Mouse (Mus musculus): ENCODE data around the gene Smok3c. TPM values are rescaled to one million over a fixed set of nuclear protein-coding genes. Genes with fewer than 3 reads are reported as not detected.
"Not testable (repeated sequence)": the region's sequence is repeated elsewhere in the genome, so short reads cannot be mapped to it uniquely, and the experiment has no call there.

Gene Smok3c
- polyA plus RNA-seq, 1 experiment = 10.4 TPM

GRCm38 (mm10) chr5:138094474-138094873, 41.5 kb downstream of the Smok3c start:
- no peaks in the 10 kb centered on the region for H3K27me3 ChIP-seq (ENCODE audit: control insufficient read depth, insufficient read depth, low read length)
- peaks cover 4% of the 10 kb centered on the region for H3K36me3 ChIP-seq (ENCODE audit: control insufficient read depth, insufficient read depth, low read length)
- H3K4me1 ChIP-seq (ENCODE audit: control insufficient read depth, insufficient read depth, low read length) = no peaks in the 10 kb centered on the region
- H3K4me3 ChIP-seq (ENCODE audit: control insufficient read depth, low read depth, low read length) = no peak overlapping the region
- H3K27ac ChIP-seq (ENCODE audit: control insufficient read depth, insufficient read depth, low read depth, low read length) = no peak overlapping the region
- no peak for TF ChIP-seq CTCF (IDR thresholded peaks at IDR 0.05; ENCODE audit: control insufficient read depth, insufficient read depth, insufficient replicate concordance, low read depth, low read length)
- no peak for TF ChIP-seq POLR2A (IDR thresholded peaks at IDR 0.05; ENCODE audit: control insufficient read depth, low read depth, low read length)

- TF ChIP-seq CTCF (IDR thresholded peaks at IDR 0.05; ENCODE audit: control insufficient read depth, insufficient read depth, insufficient replicate concordance, low read depth, low read length) = no peak
- TF ChIP-seq POLR2A (IDR thresholded peaks at IDR 0.05; ENCODE audit: control insufficient read depth, low read depth, low read length) = no peak
- Histone ChIP-seq H3K27ac (ENCODE audit: control insufficient read depth, insufficient read depth, low read depth, low read length) (no peak overlapping the region), H3K4me1 (ENCODE audit: control insufficient read depth, insufficient read depth, low read length) (no peaks in the 10 kb centered on the region), H3K4me3 (ENCODE audit: control insufficient read depth, low read depth, low read length) (no peak overlapping the region), H3K36me3 (ENCODE audit: control insufficient read depth, insufficient read depth, low read length) (peaks cover 2% of the 10 kb centered on the region; the same call in 1 of the 2 replicates), H3K27me3 (ENCODE audit: control insufficient read depth, insufficient read depth, low read length) (no peaks in the 10 kb centered on the region)
Observed at GRCm38 (mm10) chr5:138104976-138105375, 52.0 kb downstream of the Smok3c start.

DNA sequence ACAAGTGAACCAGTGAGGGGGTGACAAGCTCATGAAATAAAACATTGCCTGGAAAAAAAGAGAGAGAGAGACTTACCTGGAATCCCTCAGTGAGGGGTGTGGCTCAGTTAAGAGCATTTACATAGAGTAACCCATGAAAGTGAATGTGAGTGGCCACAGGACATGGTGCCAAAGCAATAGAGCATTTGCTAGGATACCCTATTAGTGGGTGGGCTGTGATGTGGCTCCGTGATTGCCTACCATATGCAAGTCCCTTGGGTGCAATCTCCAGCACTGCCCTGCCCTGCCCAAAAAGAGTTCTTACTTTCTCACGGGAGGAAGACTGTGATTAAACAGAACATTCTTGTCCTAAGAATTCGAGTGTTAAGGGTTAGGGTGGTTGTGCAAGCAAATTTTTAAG, 54.1 kb downstream of the Smok3c start:
- Histone ChIP-seq H3K27ac (ENCODE audit: control insufficient read depth, insufficient read depth, low read depth, low read length) (no peak overlapping the region), H3K4me3 (ENCODE audit: control insufficient read depth, low read depth, low read length) (no peak overlapping the region), H3K27me3 (ENCODE audit: control insufficient read depth, insufficient read depth, low read length) (no peaks in the 10 kb centered on the region), H3K36me3 (ENCODE audit: control insufficient read depth, insufficient read depth, low read length) (no peaks in the 10 kb centered on the region), H3K4me1 (ENCODE audit: control insufficient read depth, insufficient read depth, low read length) (no peaks in the 10 kb centered on the region)
- TF ChIP-seq POLR2A (IDR thresholded peaks at IDR 0.05; ENCODE audit: control insufficient read depth, low read depth, low read length) (no peak), CTCF (IDR thresholded peaks at IDR 0.05; ENCODE audit: control insufficient read depth, insufficient read depth, insufficient replicate concordance, low read depth, low read length) (no peak)

DNA sequence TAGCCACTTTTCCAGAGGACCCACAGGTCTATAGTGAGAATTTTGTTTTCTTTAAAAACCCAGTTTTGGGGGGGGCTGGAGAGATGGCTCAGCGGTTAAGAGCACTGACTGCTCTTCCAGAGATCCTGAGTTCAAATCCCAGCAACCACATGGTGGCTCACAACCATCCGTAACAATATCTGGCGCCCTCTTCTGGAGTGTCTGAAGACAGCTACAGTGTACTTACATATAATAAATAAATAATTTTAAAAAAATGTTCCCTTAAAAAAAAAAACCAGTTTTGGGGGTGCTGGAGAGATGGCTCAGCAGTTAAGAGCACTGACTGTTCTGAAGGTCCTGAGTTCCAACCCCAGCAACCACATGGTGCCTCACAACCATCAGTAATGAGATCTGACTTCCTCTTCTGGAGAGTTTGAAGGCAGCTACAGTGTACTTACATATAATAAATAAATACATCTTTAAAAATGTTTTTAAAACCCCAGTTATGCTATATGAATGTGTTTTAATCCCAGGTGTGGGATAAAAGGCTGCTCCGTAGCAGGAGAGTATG, 56.9 kb downstream of the Smok3c start:
- H3K27ac ChIP-seq (ENCODE audit: control insufficient read depth, insufficient read depth, low read depth, low read length); H3K36me3 ChIP-seq (ENCODE audit: control insufficient read depth, insufficient read depth, low read length); H3K4me3 ChIP-seq (ENCODE audit: control insufficient read depth, low read depth, low read length); H3K4me1 ChIP-seq (ENCODE audit: control insufficient read depth, insufficient read depth, low read length); H3K27me3 ChIP-seq (ENCODE audit: control insufficient read depth, insufficient read depth, low read length): not testable (repeated sequence)

Other genes with a start within 250 kb of the Smok3c start
- 2.5 and 4.4 TPM in 2 replicates for gene Pilra, start 216.9 kb upstream of the Smok3c start, polyA plus RNA-seq (2012; rRNA removed)
- 0.89 TPM in 1 of 2 replicates, not detected in the other for gene Pilrb1, start 195.1 kb upstream of the Smok3c start, polyA plus RNA-seq (2012; rRNA removed)
- gene Pilrb2, start 181.4 kb upstream of the Smok3c start, polyA plus RNA-seq (2012; rRNA removed) = not detected in 2 replicates
- not detected in 2 replicates for gene Cyp3a13, start 131.6 kb upstream of the Smok3c start, polyA plus RNA-seq (2012; rRNA removed)
- gene Gjc3, start 90.1 kb upstream of the Smok3c start, polyA plus RNA-seq (2012; rRNA removed) = 0.02 TPM in 1 of 2 replicates, not detected in the other
- gene Azgp1, start 71.7 kb upstream of the Smok3c start, polyA plus RNA-seq (2012; rRNA removed) = 0.12 and 0.51 TPM in 2 replicates
- 9.6 and 11.7 TPM in 2 replicates for gene Smok3a, start 31.9 kb upstream of the Smok3c start, polyA plus RNA-seq (2012; rRNA removed)
- 13.1 and 13.5 TPM in 2 replicates for gene Smok3b, start 31.8 kb upstream of the Smok3c start, polyA plus RNA-seq (2012; rRNA removed)
- gene Zkscan1, start 31.9 kb downstream of the Smok3c start, polyA plus RNA-seq (2012; rRNA removed) = 3.4 and 4.0 TPM in 2 replicates
- gene Zscan21, start 63.7 kb downstream of the Smok3c start, polyA plus RNA-seq (2012; rRNA removed) = 51.4 and 58.2 TPM in 2 replicates
- gene Zfp113, start 102.5 kb downstream of the Smok3c start, polyA plus RNA-seq (2012; rRNA removed) = 1.8 and 2.2 TPM in 2 replicates
- 148 and 160 TPM in 2 replicates for gene Cops6, start 107.9 kb downstream of the Smok3c start, polyA plus RNA-seq (2012; rRNA removed)
- gene Ap4m1, start 118.8 kb downstream of the Smok3c start, polyA plus RNA-seq (2012; rRNA removed) = 65.6 and 70.3 TPM in 2 replicates
- gene Mcm7, start 119.2 kb downstream of the Smok3c start, polyA plus RNA-seq (2012; rRNA removed) = 93.6 and 96.0 TPM in 2 replicates
- gene Taf6, start 134.3 kb downstream of the Smok3c start, polyA plus RNA-seq (2012; rRNA removed) = 141 and 154 TPM in 2 replicates
- 1.6 and 1.7 TPM in 2 replicates for gene Cnpy4, start 134.3 kb downstream of the Smok3c start, polyA plus RNA-seq (2012; rRNA removed)
- gene Mblac1, start 141.1 kb downstream of the Smok3c start, polyA plus RNA-seq (2012; rRNA removed) = 5.4 and 6.2 TPM in 2 replicates
- gene Nxpe5, start 172.7 kb downstream of the Smok3c start, polyA plus RNA-seq (2012; rRNA removed) = 0.14 and 0.19 TPM in 2 replicates
- 23.2 and 28.3 TPM in 2 replicates for gene Lamtor4, start 202.3 kb downstream of the Smok3c start, polyA plus RNA-seq (2012; rRNA removed)
- 60.7 and 63.1 TPM in 2 replicates for gene BC037034, start 210.8 kb downstream of the Smok3c start, polyA plus RNA-seq (2012; rRNA removed)
- gene Gal3st4, start 219.6 kb downstream of the Smok3c start, polyA plus RNA-seq (2012; rRNA removed) = 0.10 TPM in 2 replicates
- gene Gm43720, start 226.8 kb downstream of the Smok3c start, polyA plus RNA-seq (2012; rRNA removed) = not detected in 2 replicates
- 18.6 and 22.7 TPM in 2 replicates for gene Gpc2, start 226.8 kb downstream of the Smok3c start, polyA plus RNA-seq (2012; rRNA removed)
- 201 and 224 TPM in 2 replicates for gene Stag3, start 227.0 kb downstream of the Smok3c start, polyA plus RNA-seq (2012; rRNA removed)